Mouse (Mus musculus): ENCODE measurements around the gene Gstp3.

Gene Gstp3

DNA sequence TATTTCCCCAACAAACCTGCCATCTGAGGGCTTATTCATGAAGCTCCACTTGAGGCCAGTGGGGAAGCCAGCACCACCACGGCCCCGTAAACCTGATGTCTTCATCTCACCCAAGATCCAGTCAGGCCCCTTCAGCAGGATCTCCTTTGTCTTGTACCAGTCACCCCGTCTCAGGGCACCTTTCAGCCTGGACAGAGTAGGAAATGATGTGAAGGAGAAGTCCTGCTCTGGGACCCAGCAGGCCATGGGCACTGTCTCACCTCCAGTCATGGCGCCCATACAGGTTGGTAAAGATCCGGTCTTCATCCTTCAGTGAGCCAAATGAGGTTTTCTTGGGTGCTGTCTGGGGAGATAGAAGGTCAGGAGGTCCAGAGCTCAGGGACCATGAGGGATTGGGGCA lies 48.3 kb downstream of the Gstp3 start:
- no peak for TF ChIP-seq NANOG (IDR thresholded peaks at IDR 0.05; ENCODE audit: borderline replicate concordance, low read length)
- no peak for TF ChIP-seq POU5F1 (IDR thresholded peaks at IDR 0.05; ENCODE audit: borderline replicate concordance, low read length)
- Histone ChIP-seq H3K4me3 (replicated peaks; ENCODE audit: low read length) (peak overlapping the region; percentile 98), H3K36me3 (ENCODE audit: insufficient read depth, low read length) (peaks cover 54% of the 10 kb centered on the region), H3K27me3 (ENCODE audit: insufficient read depth, low read length) (no peaks in the 10 kb centered on the region), H3K4me1 (replicated peaks; ENCODE audit: low read depth, low read length) (peaks cover 48% of the 10 kb centered on the region), H3K9me3 (ENCODE audit: low read length) (no peaks in the 10 kb centered on the region)
